Comparison of ENCODE assay signal across 24 mouse cellular contexts in the genomic region with DNA sequence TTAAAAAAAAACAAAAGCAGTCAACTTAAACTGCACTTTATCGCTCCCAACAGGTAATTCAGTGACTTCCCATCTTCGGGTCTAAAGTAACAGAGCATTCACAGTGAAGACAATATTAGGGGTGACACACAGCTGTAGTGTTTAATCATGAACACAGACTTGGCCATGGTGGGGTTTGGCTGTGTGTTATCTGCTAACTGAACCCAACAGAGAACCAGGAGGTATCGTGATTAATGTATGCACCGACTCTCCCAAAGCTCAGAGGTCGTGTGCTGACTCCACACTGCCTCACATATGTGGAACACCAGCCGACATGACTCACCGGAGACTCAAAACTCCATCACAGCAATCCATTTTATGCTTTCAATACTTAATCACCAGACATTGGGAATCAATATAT.
"Had no signal": no experiment of that assay in that cellular context is flagged by ENCODE, and none has a peak within 500 bp of the region (broad histone marks: within the 10 kb centered on the region; RNA-seq: fewer than 3 reads in every experiment).

No protein-coding gene starts in this region.

- H3K4me1 ChIP-seq: limb, embryonic 12.5 days; limb, embryonic 15.5 days; neural tube, embryonic 12.5 days; neural tube, embryonic 15.5 days had no signal

- H3K27ac ChIP-seq: layer of hippocampus, adult 2 months; limb, embryonic 12.5 days; limb, embryonic 15.5 days; macrophage; neural tube, embryonic 12.5 days; neural tube, embryonic 15.5 days; stomach, postnatal 0 days had no signal

- H3K4me2 ChIP-seq: limb, embryonic 12.5 days; limb, embryonic 15.5 days; lung, embryonic 14.5 days; midbrain, embryonic 11.5 days; neural tube, embryonic 12.5 days; neural tube, embryonic 15.5 days had no signal

- H3K4me3 ChIP-seq: layer of hippocampus, adult 2 months; limb, embryonic 12.5 days; limb, embryonic 15.5 days; megakaryocyte, embryonic 14.5 days; neural tube, embryonic 12.5 days; neural tube, embryonic 15.5 days had no signal

- H3K9me3 ChIP-seq: limb, embryonic 12.5 days; limb, embryonic 15.5 days; megakaryocyte, embryonic 14.5 days; neural tube, embryonic 12.5 days; neural tube, embryonic 15.5 days had no signal

- H3K9ac ChIP-seq: limb, embryonic 12.5 days; limb, embryonic 15.5 days; lung, embryonic 14.5 days; neural tube, embryonic 12.5 days; neural tube, embryonic 15.5 days had no signal

- ATAC-seq: inflammation-experienced regulatory T-cells, adult 6 months; intestine, embryonic 16.5 days; lung, postnatal 0 days had no signal

- H3K27me3 ChIP-seq: limb, embryonic 12.5 days; limb, embryonic 15.5 days; megakaryocyte, embryonic 14.5 days; neural tube, embryonic 12.5 days; neural tube, embryonic 15.5 days had no signal

- DNase-seq: kidney, adult 18-20 months; kidney, adult 9 months; kidney, postnatal 14 days; layer of hippocampus, adult 9-11 months; lung, embryonic 14.5 days; midbrain, embryonic 14.5 days; right cerebral cortex, adult 18-20 months; right cerebral cortex, postnatal 14 days; right cerebral cortex, postnatal 4 days; thymus, adult 2 months; thymus, postnatal 14 days; thymus, postnatal 4 days had no signal
